Mouse (Mus musculus) fibroblast of lung, adult 2 months (primary cell): ENCODE data around the gene Htr2c.

Source experiments
- DNase-seq: peaks from one replicate; pipeline ENCODE4 v3.0.0-alpha.2; 2011; ENCODE audit warnings: low read depth

The Htr2c gene

GRCm38 (mm10) chrX:146962258-146962913 lies at the start of gene Htr2c:
Htr2c (plus strand) TSS chrX:146962513.
- no peak for DNase-seq

DNA sequence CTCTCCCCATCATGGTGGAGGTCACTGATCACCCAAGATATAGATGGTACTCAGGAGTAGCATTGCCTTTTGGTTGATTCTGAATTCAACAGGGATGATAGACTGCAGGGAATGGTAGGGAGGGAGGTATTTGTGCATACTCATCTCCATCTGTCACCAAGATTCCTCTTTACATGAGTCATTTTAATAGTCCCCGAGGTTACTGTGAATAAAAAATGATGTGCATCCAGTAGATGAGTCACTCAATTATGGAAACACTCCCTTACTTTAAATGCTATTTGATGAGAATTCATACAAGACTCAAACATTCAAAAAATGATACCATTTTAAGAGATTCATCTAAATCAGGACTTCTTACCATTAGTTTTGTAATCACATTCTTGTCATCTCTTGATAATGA lies 34.1 kb upstream of the Htr2c start:
- DNase-seq: no peak

DNA sequence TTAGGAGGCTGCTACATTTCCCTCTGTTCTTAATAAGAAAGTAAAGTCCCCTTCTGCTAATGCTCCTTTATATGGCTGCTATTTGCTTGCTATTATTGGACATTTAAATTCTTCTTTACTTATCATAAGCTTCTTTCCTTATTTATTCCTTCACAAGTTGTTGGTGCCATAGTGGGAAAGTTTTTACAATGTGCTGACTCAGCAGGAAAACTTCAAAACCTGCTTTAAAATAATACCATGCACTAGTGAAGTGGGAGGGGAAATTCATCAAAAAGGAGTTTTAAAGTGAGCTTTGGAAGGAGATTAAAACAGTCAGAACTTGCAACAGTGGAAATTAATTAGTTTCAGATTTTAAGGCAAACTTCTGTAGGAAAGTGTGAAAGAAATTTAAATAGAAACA lies 26.0 kb upstream of the Htr2c start:
- no peak for DNase-seq

GRCm38 (mm10) chrX:146946216-146946886 lies 16.0 kb upstream of the Htr2c start:
- no peak for DNase-seq

GRCm38 (mm10) chrX:146946996-146947395 lies 15.3 kb upstream of the Htr2c start:
- DNase-seq: no peak

- no peak for DNase-seq
Measured at GRCm38 (mm10) chrX:146958608-146959007, 3.7 kb upstream of the Htr2c start.

DNA sequence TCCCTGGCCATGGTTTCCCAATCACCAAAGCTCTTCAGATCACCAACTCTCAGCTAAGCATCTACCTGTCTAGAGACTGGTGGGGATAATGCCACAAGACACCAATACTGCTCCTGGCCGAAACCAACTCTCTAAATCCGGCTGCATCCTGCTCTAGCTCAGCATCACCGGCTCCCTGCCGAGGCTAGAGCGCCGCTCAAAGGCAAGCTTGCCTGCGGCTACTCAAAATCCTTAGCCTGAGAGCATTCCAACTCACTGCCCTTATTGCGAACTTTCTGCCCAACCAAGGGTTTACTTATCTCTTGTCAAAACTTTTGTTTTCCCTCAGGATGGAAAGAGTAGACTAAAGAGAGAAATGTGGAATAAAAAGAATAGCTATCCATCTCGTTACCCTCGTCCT lies 2.4 kb upstream of the Htr2c start:
- no peak for DNase-seq

- no peak for DNase-seq
Measured at GRCm38 (mm10) chrX:146962914-146963547, 718 bp downstream of the Htr2c start.

- no peak for DNase-seq
Measured at GRCm38 (mm10) chrX:146979931-146980330, 17.6 kb downstream of the Htr2c start.

DNA sequence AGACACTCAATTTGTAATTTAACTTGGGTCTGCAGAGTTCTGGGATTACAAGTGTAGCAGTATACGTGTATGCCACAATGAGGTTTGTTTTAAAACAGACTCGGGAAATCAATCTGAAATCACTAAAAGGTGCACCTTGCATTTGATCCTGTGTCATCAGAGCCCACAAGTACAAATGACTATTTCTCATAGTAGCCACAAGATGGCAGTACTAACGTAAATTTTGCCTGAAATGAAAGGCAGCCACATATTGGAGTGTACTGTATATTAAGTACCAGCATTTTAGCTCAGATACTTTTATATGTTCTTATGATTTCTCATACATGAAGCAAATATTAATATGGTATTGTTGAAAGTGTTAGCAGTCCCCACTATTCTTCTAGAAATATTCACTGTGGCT lies 93.4 kb downstream of the Htr2c start:
- DNase-seq: peak; percentile 2

- DNase-seq: no peak
Measured at GRCm38 (mm10) chrX:147071622-147072021, 109.3 kb downstream of the Htr2c start.

DNA sequence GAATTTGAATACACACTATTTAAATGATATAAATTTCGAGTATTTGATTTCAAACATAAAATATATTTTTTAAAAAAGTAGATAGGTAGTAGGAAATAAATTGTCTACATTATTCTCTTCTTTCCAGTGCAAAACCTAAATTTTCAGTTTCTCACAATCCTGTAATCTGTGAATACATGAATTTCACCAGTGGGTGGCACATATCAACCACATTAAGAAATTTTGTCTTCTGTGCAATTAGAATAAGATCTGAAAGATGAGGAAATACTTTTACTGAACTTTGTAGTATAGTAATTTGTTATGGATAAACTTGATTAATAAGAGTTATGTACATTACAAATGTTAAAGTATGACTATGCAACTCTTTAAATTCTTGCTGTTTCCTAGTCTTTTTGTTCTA lies 156.8 kb downstream of the Htr2c start:
- no peak for DNase-seq

DNA sequence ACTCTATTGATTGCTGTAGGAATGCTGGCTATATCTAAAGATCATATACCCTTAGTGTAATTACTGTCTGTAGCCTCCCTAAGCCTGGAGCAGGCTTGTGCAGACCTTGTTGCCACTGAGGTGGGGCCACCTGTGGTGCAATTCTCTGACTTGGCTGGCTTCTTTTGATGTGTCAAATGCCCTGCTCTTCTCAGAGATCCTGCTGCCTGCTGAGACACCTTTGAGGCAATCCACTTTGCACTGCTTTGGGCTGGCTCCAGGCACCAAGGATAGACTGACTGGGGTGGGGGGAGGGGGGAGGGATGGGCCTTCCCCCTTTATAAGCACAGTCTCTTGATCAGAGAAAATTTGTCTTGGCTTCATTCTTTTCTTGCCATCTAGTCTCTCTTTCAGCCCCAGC lies 252.9 kb downstream of the Htr2c start:
- DNase-seq: no peak

DNA sequence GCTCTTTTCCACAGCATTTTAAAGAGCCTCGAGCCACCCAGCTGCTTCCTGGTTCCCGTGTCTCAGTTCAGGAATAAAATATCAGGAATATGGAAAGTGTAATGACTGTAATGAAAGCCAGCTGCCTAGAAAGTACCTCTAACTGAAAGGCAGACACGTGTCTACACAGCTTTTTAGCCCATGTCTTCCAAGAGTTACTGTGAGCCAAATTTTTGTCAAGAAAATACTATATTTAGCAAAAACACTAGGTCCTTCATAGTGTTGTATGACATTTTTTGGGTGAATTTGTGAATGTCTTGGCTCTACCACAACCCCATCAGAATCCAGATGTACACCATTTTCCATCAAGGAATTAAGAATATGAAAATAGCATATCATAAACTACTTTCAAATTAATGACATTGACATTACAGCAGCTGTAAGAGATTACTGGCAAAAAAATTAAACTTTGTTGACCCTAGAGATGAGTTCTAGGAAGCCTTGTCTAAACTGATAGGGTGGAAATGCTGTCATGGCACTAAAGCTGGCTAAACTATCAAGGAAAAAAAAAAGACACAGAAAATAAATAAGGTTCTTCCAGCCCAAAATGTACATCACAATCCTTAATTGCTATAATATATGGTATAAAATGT lies 255.2 kb downstream of the Htr2c start:
- no peak for DNase-seq

DNA sequence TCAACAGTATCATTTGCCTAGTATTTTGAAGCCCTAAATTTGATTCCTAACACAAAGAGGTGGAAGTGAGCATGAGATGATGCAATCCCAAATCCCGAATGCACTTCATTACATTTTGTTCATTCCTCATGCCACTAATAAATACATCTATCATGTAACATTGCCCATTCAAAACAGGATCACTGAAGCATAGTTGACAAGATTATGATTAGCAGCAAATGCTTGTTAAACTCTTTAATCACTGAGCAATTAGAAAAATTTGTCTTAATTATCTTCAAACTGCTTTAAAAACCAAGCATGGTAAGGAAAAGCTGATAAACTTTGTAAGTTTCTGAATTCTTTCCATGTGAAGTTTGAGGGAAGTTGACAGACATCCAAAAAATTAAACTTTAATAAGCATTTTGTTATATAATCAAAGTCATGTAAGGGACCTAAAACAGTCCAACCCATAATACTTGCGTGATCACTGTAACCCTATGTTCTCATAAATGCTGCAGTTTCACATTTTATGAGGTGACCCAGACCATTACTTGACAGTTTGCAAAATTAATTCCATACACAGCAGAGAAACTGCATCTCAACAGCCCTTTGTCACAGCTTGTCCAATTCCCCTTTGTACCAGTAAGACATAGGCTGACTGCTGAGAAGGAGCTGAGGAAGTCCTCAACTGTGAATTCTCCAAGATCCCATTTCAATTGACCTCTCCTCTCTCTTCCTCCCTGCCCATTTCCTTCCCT lies 276.7 kb downstream of the Htr2c start:
- DNase-seq: no peak
